Mouse (Mus musculus) ovary, postnatal 14 days (tissue): ENCODE results near the gene Abcc1.

ENCODE experiments used
- DNase-seq: peaks from one replicate; pipeline ENCODE4 v3.0.0; 2022; ENCODE audit warnings: low spot score

The Abcc1 gene

GRCm38 (mm10) chr16:14376352-14376751 is 15.0 kb downstream of the Abcc1 start:
- no peak for DNase-seq

GRCm38 (mm10) chr16:14377321-14377720 is 16.0 kb downstream of the Abcc1 start:
- no peak for DNase-seq

GRCm38 (mm10) chr16:14378654-14379053 is 17.3 kb downstream of the Abcc1 start:
- DNase-seq: no peak

GRCm38 (mm10) chr16:14379888-14380287 is 18.5 kb downstream of the Abcc1 start:
- no peak for DNase-seq

GRCm38 (mm10) chr16:14381061-14381665 is 19.8 kb downstream of the Abcc1 start:
- no peak for DNase-seq

GRCm38 (mm10) chr16:14399303-14399702 is 37.9 kb downstream of the Abcc1 start:
- no peak for DNase-seq

GRCm38 (mm10) chr16:14403507-14403906 is 42.1 kb downstream of the Abcc1 start:
- DNase-seq: no peak

- no peak for DNase-seq
Observed at GRCm38 (mm10) chr16:14405636-14406035, 44.3 kb downstream of the Abcc1 start.

GRCm38 (mm10) chr16:14409124-14409523 is 47.8 kb downstream of the Abcc1 start:
- no peak for DNase-seq

- no peak for DNase-seq
Observed at GRCm38 (mm10) chr16:14409776-14410175, 48.4 kb downstream of the Abcc1 start.

- no peak for DNase-seq
Observed at GRCm38 (mm10) chr16:14410611-14411010, 49.3 kb downstream of the Abcc1 start.

- no peak for DNase-seq
Observed at GRCm38 (mm10) chr16:14411156-14411555, 49.8 kb downstream of the Abcc1 start.

- DNase-seq: no peak
Observed at GRCm38 (mm10) chr16:14412551-14412950, 51.2 kb downstream of the Abcc1 start.

- DNase-seq: no peak
Observed at GRCm38 (mm10) chr16:14415206-14415605, 53.8 kb downstream of the Abcc1 start.

GRCm38 (mm10) chr16:14416957-14417618 is 55.7 kb downstream of the Abcc1 start:
- DNase-seq: no peak

- DNase-seq: no peak
Observed at GRCm38 (mm10) chr16:14420496-14421132, 59.3 kb downstream of the Abcc1 start.

GRCm38 (mm10) chr16:14422081-14422480 is 60.7 kb downstream of the Abcc1 start:
- DNase-seq: no peak

- no peak for DNase-seq
Observed at GRCm38 (mm10) chr16:14429371-14429770, 68.0 kb downstream of the Abcc1 start.

GRCm38 (mm10) chr16:14432996-14433395 is 71.6 kb downstream of the Abcc1 start:
- DNase-seq: no peak

GRCm38 (mm10) chr16:14435526-14435925 is 74.2 kb downstream of the Abcc1 start:
- no peak for DNase-seq

- DNase-seq: no peak
Observed at GRCm38 (mm10) chr16:14437446-14437982, 76.2 kb downstream of the Abcc1 start.

GRCm38 (mm10) chr16:14438561-14438960 is 77.2 kb downstream of the Abcc1 start:
- no peak for DNase-seq

- no peak for DNase-seq
Observed at GRCm38 (mm10) chr16:14439081-14439480, 77.7 kb downstream of the Abcc1 start.
